Mouse (Mus musculus) heart, embryonic 11.5 days (tissue): ENCODE measurements at regions not wholly inside any gene's neighbourhood (a gene's known extent, or its start where the extent isn't known, plus 50 kb on each side); places are given as distances from the start of the nearest gene placed in this dataset.

Experiments
- ATAC-seq: fragments of 200-750 bp; cut with Nextera tagmentation; replicated peaks from 2 replicates; pipeline ENCODE4 v1.8.0; 2017; ENCODE audit warnings: moderate library complexity; ENCODE audit not compliant: insufficient number of reproducible peaks, low FRiP score, low TSS enrichment
- H3K27ac ChIP-seq: fragments of 300-500 bp; sonication (generic); 2 replicates; pipeline ENCODE4 v1.5.1; 2014; ENCODE audit warnings: mild to moderate bottlenecking, low read depth, low read length
- H3K27me3 ChIP-seq: fragments of 300-500 bp; sonication (generic); 2 replicates; pipeline ENCODE4 v1.6.1; 2014; ENCODE audit warnings: mild to moderate bottlenecking, low read length, mixed read lengths; ENCODE audit not compliant: control insufficient read depth, insufficient read depth
- H3K36me3 ChIP-seq: fragments of 300-500 bp; sonication (generic); 2 replicates; pipeline ENCODE4 v1.6.1; 2014; ENCODE audit warnings: mild to moderate bottlenecking, low read length, moderate library complexity, mixed read lengths; ENCODE audit not compliant: control insufficient read depth, insufficient read depth
- H3K4me1 ChIP-seq: fragments of 300-500 bp; sonication (generic); 2 replicates; pipeline ENCODE4 v1.6.1; 2014; ENCODE audit warnings: low read length; ENCODE audit not compliant: control insufficient read depth, insufficient read depth
- H3K4me2 ChIP-seq: fragments of 300-500 bp; sonication (generic); 2 replicates; pipeline ENCODE4 v1.6.1; 2014; ENCODE audit warnings: mild to moderate bottlenecking, moderate library complexity
- H3K4me3 ChIP-seq: fragments of 300-500 bp; sonication (generic); 2 replicates; pipeline ENCODE4 v1.5.1; 2014; ENCODE audit warnings: low read depth, low read length
- H3K9ac ChIP-seq: fragments of 300-500 bp; sonication (generic); 2 replicates; pipeline ENCODE4 v1.6.1; 2014; ENCODE audit warnings: mild to moderate bottlenecking, low read depth, low read length, moderate library complexity
- H3K9me3 ChIP-seq: fragments of 300-500 bp; sonication (generic); replicated peaks from 2 replicates; pipeline ENCODE4 v1.6.1; 2016; ENCODE audit warnings: low read length; ENCODE audit not compliant: control insufficient read depth
- WGBS: fragments of 180-500 bp; shearing (Covaris S2); extraction: QIAGEN DNeasy Blood & Tissue Kit; methylation state at CpG from one replicate; pipeline ENCODE4 v1.1.7; 2014; ENCODE audit not compliant: insufficient replicate concordance; 5-methylcytosine and 5-hydroxymethylcytosine counted together

GRCm38 (mm10) chr19:18056414-18057254, 219.2 kb upstream of the Pcsk5 start:
- H3K4me1 ChIP-seq, result 0 out of 2 replicates have a peak, but pooled peaks cover 4% of the 10 kb centered on the region
- H3K27me3 ChIP-seq, result no peaks in the 10 kb centered on the region
- H3K9ac ChIP-seq, result no peak overlapping the region
- no peaks in the 10 kb centered on the region for H3K9me3 ChIP-seq
- no peak overlapping the region for H3K27ac ChIP-seq
- H3K4me3 ChIP-seq, result no peak overlapping the region
- ATAC-seq, result no peak
- WGBS, result 76% methylated on average over 21 of the region's 21 CpGs
- no peak overlapping the region for H3K4me2 ChIP-seq
- no peaks in the 10 kb centered on the region for H3K36me3 ChIP-seq

GRCm38 (mm10) chr19:18050353-18050752, 212.9 kb upstream of the Pcsk5 start:
- Histone ChIP-seq H3K27me3 (no peaks in the 10 kb centered on the region), H3K9me3 (no peaks in the 10 kb centered on the region), H3K9ac (no peak overlapping the region), H3K36me3 (no peaks in the 10 kb centered on the region), H3K4me2 (no peak overlapping the region), H3K4me1 (0 out of 2 replicates have a peak, but pooled peaks cover 4% of the 10 kb centered on the region), H3K4me3 (no peak overlapping the region), H3K27ac (no peak overlapping the region)
- 76% methylated on average over 2 of the region's 2 CpGs for WGBS
- no peak for ATAC-seq

- Histone ChIP-seq H3K27me3 (no peaks in the 10 kb centered on the region), H3K9me3 (no peaks in the 10 kb centered on the region), H3K9ac (no peak overlapping the region), H3K4me1 (no peaks in the 10 kb centered on the region), H3K4me2 (no peak overlapping the region), H3K4me3 (no peak overlapping the region), H3K36me3 (no peaks in the 10 kb centered on the region), H3K27ac (no peak overlapping the region)
- no peak for ATAC-seq
- 29% methylated on average over 1 of the region's 1 CpGs for WGBS
These were observed 196.8 kb upstream of the Pcsk5 start for GRCm38 (mm10) chr19:18034225-18034624.

- Histone ChIP-seq H3K27me3 (no peaks in the 10 kb centered on the region), H3K27ac (no peak overlapping the region), H3K4me2 (no peak overlapping the region), H3K36me3 (no peaks in the 10 kb centered on the region), H3K9me3 (no peaks in the 10 kb centered on the region), H3K4me3 (no peak overlapping the region), H3K4me1 (no peaks in the 10 kb centered on the region), H3K9ac (no peak overlapping the region)
- no peak for ATAC-seq
- WGBS, result 84% methylated on average over 5 of the region's 5 CpGs
These were observed 196.2 kb upstream of the Pcsk5 start for GRCm38 (mm10) chr19:18033599-18033998.

GRCm38 (mm10) chr19:18025877-18026276, 188.4 kb upstream of the Pcsk5 start:
- no peak for ATAC-seq
- Histone ChIP-seq H3K27me3 (no peaks in the 10 kb centered on the region), H3K27ac (no peak overlapping the region), H3K4me2 (no peak overlapping the region), H3K9ac (no peak overlapping the region), H3K4me1 (no peaks in the 10 kb centered on the region), H3K4me3 (no peak overlapping the region), H3K9me3 (no peaks in the 10 kb centered on the region), H3K36me3 (no peaks in the 10 kb centered on the region)
- 72% methylated on average over 4 of the region's 4 CpGs for WGBS

GRCm38 (mm10) chr19:18020351-18020750, 182.9 kb upstream of the Pcsk5 start:
- H3K4me1 ChIP-seq, result no peaks in the 10 kb centered on the region
- H3K27me3 ChIP-seq, result no peaks in the 10 kb centered on the region
- no peaks in the 10 kb centered on the region for H3K9me3 ChIP-seq
- no peak overlapping the region for H3K9ac ChIP-seq
- no peak for ATAC-seq
- H3K27ac ChIP-seq, result no peak overlapping the region
- no peaks in the 10 kb centered on the region for H3K36me3 ChIP-seq
- H3K4me2 ChIP-seq, result no peak overlapping the region
- WGBS, result 78% methylated on average over 2 of the region's 2 CpGs
- H3K4me3 ChIP-seq, result no peak overlapping the region

GRCm38 (mm10) chr19:18015371-18015770, 177.9 kb upstream of the Pcsk5 start:
- no peaks in the 10 kb centered on the region for H3K4me1 ChIP-seq
- H3K9ac ChIP-seq, result no peak overlapping the region
- no peaks in the 10 kb centered on the region for H3K9me3 ChIP-seq
- no peaks in the 10 kb centered on the region for H3K36me3 ChIP-seq
- no peak overlapping the region for H3K4me2 ChIP-seq
- H3K27me3 ChIP-seq, result no peaks in the 10 kb centered on the region
- H3K27ac ChIP-seq, result no peak overlapping the region
- H3K4me3 ChIP-seq, result no peak overlapping the region
- no peak for ATAC-seq
- 51% methylated on average over 1 of the region's 1 CpGs for WGBS

GRCm38 (mm10) chr19:18012029-18012428, 174.6 kb upstream of the Pcsk5 start:
- no peak overlapping the region for H3K4me3 ChIP-seq
- 82% methylated on average over 7 of the region's 7 CpGs for WGBS
- H3K4me1 ChIP-seq, result no peaks in the 10 kb centered on the region
- no peak overlapping the region for H3K9ac ChIP-seq
- no peaks in the 10 kb centered on the region for H3K27me3 ChIP-seq
- no peak overlapping the region for H3K27ac ChIP-seq
- no peak overlapping the region for H3K4me2 ChIP-seq
- no peaks in the 10 kb centered on the region for H3K36me3 ChIP-seq
- no peak for ATAC-seq
- H3K9me3 ChIP-seq, result no peaks in the 10 kb centered on the region

- no peaks in the 10 kb centered on the region for H3K36me3 ChIP-seq
- no peak for ATAC-seq
- H3K9me3 ChIP-seq, result no peaks in the 10 kb centered on the region
- H3K4me1 ChIP-seq, result no peaks in the 10 kb centered on the region
- H3K4me3 ChIP-seq, result no peak overlapping the region
- 82% methylated on average over 3 of the region's 3 CpGs for WGBS
- H3K27ac ChIP-seq, result no peak overlapping the region
- H3K27me3 ChIP-seq, result no peaks in the 10 kb centered on the region
- no peak overlapping the region for H3K4me2 ChIP-seq
- no peak overlapping the region for H3K9ac ChIP-seq
These were observed 160.1 kb upstream of the Pcsk5 start for GRCm38 (mm10) chr19:17997561-17997960.
